Mouse (Mus musculus): ENCODE data around the gene Lins1. TPM values are rescaled to one million over a fixed set of nuclear protein-coding genes. Genes with fewer than 3 reads are reported as not detected.

The Lins1 gene
- total and polyA plus RNA-seq, 3 experiments = 8.3 to 15.9 (median 9.8) TPM

DNA sequence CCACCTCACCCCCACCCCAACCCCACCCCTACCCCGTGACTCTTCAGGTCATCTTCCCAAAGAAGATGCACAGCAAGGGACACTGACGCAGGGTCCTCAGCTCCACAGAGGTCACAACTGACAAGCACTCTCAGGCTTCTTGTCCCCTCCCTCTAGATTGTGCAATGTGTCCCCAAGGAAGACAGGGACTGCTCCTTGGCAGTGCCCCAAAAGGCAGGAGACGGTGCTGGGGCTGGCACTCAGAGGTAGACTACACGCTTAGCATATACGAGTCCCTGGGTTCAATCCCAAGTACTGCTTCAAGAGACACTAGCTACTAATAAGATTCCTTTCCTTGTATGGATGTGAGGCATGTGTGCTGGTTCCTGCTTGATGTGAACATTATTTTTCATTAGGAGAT lies 51.3 kb downstream of the Lins1 start:
- H3K4me3 ChIP-seq (replicated peaks in 1 of 3; ENCODE audit: low read depth in 2 of 3, low read length in 2 of 3, poor library complexity in 1 of 3) = no peak overlapping the region
- TF ChIP-seq NELFE (IDR thresholded peaks at IDR 0.05; ENCODE audit: low read depth, low read length) = no peak
- TF ChIP-seq POLR2A (IDR thresholded peaks at IDR 0.05; ENCODE audit: low read depth, low read length) = no peak
- TF ChIP-seq SIN3A (IDR thresholded peaks at IDR 0.05; ENCODE audit: low read length) = no peak
- TF ChIP-seq ETS1 (conservative IDR thresholded peaks at IDR 0.05; ENCODE audit: low read depth, low read length) = no peak
- no peak for TF ChIP-seq ELF1 (IDR thresholded peaks at IDR 0.05; ENCODE audit: low read depth, low read length)
- TF ChIP-seq TCF12 (IDR thresholded peaks at IDR 0.05; ENCODE audit: low read depth, low read length) = no peak
- TF ChIP-seq MYC (IDR thresholded peaks at IDR 0.05; ENCODE audit: low read depth, low read length) = no peak
- TF ChIP-seq TBP (conservative IDR thresholded peaks at IDR 0.05; ENCODE audit: low read depth, low read length) = no peak
- no peak for TF ChIP-seq MXI1 (IDR thresholded peaks at IDR 0.05; ENCODE audit: low read depth, low read length)
- TF ChIP-seq HCFC1 (IDR thresholded peaks at IDR 0.05; ENCODE audit: low read depth, low read length) = no peak
- no peak for TF ChIP-seq USF2 (conservative IDR thresholded peaks at IDR 0.05; ENCODE audit: low read depth, low read length)
- no peak for TF ChIP-seq SMC3 (IDR thresholded peaks at IDR 0.05; ENCODE audit: low read depth, low read length)
- no peak for TF ChIP-seq BHLHE40 (IDR thresholded peaks at IDR 0.05; ENCODE audit: low read depth, low read length)
- no peaks in the 10 kb centered on the region for H3K79me2 ChIP-seq (replicated peaks; ENCODE audit: control insufficient read depth, extremely low read depth, insufficient read depth, poor library complexity, severe bottlenecking)
- H3K27ac ChIP-seq (ENCODE audit: insufficient read depth, low read depth) = no peak overlapping the region
- DNase-seq (ENCODE audit: extremely low read depth) = no peak
- H3K36me3 ChIP-seq (replicated peaks in 1 of 2; ENCODE audit: control insufficient read depth in 1 of 2, insufficient read depth in 1 of 2, low read length in 1 of 2) = no peaks in the 10 kb centered on the region
- no peaks in the 10 kb centered on the region for H3K9me3 ChIP-seq (replicated peaks; ENCODE audit: low read length)
- dilution Hi-C loops (cut with MboI; ENCODE audit: extremely low pct_ligation_motif_present, extremely low pct_unique_long_range_greater_than_20kb, low sequenced_read_pairs) = no loop called here
- H3K27me3 ChIP-seq (replicated peaks) = no peaks in the 10 kb centered on the region
- H3K4me1 ChIP-seq (ENCODE audit: control insufficient read depth in 1 of 2, insufficient read depth in 2 of 2) = peaks cover 12 to 26% of the 10 kb centered on the region in 2 experiments
- in situ Hi-C loops (cut with MboI; ENCODE audit: low pct_ligation_motif_present, low pct_unique_long_range_greater_than_20kb, low sequenced_read_pairs) = no loop called here
- no peak overlapping the region for H3K9ac ChIP-seq (ENCODE audit: insufficient read depth, low read depth)
- peak overlapping the region; percentile 13; the same call in 1 of the 2 replicates for H3K4me2 ChIP-seq (ENCODE audit: insufficient read depth, low read depth, poor library complexity, severe bottlenecking)

DNA sequence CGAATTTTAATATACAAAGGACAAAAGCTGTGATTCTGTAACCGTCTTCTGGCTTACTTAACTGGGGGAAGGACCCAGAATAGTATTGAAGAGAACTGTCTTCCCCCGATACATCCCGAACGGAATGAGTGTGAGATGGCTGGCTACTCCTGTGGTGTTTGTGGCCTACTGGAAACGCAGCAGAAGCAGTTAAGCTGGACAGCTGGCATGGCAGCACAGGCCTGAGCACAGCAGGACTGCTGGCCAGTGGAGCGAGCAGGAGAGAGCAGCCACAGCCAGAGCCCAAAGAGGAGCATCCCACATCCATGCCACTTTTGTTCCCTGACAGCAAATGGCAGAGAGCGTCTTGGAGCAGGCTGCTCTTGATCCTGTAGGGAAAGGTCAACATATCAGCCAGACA lies 51.7 kb downstream of the Lins1 start:
- H3K27ac ChIP-seq (ENCODE audit: insufficient read depth, low read depth) = no peak overlapping the region
- no peaks in the 10 kb centered on the region for H3K27me3 ChIP-seq (replicated peaks)
- in situ Hi-C loops (cut with MboI; ENCODE audit: low pct_ligation_motif_present, low pct_unique_long_range_greater_than_20kb, low sequenced_read_pairs) = no loop called here
- no peak overlapping the region for H3K9ac ChIP-seq (ENCODE audit: insufficient read depth, low read depth)
- H3K4me2 ChIP-seq (ENCODE audit: insufficient read depth, low read depth, poor library complexity, severe bottlenecking) = no peak overlapping the region
- no peaks in the 10 kb centered on the region for H3K9me3 ChIP-seq (replicated peaks; ENCODE audit: low read length)
- peaks cover 12 to 26% of the 10 kb centered on the region in 2 experiments for H3K4me1 ChIP-seq (ENCODE audit: control insufficient read depth in 1 of 2, insufficient read depth in 2 of 2)
- TF ChIP-seq MAX (IDR thresholded peaks at IDR 0.05; ENCODE audit: low read length) = no peak
- TF ChIP-seq HCFC1 (IDR thresholded peaks at IDR 0.05; ENCODE audit: low read depth, low read length) = no peak
- TF ChIP-seq CHD1 (IDR thresholded peaks at IDR 0.05; ENCODE audit: low read depth, low read length) = no peak
- TF ChIP-seq ETS1 (conservative IDR thresholded peaks at IDR 0.05; ENCODE audit: low read depth, low read length) = no peak
- TF ChIP-seq POLR2AphosphoS2 (IDR thresholded peaks at IDR 0.05; ENCODE audit: low read depth, low read length) = no peak
- no peak for TF ChIP-seq EP300 (IDR thresholded peaks at IDR 0.05; ENCODE audit: low read length)
- TF ChIP-seq KAT2A (IDR thresholded peaks at IDR 0.05; ENCODE audit: insufficient replicate concordance, low read length) = no peak
- no peak for TF ChIP-seq GABPA (IDR thresholded peaks at IDR 0.05; ENCODE audit: insufficient replicate concordance, low read depth, low read length)
- TF ChIP-seq ZNF384 (IDR thresholded peaks at IDR 0.05; ENCODE audit: low read depth, low read length) = no peak
- no peak for TF ChIP-seq MAZ (IDR thresholded peaks at IDR 0.05; ENCODE audit: low read depth, low read length)
- no peaks in the 10 kb centered on the region for H3K36me3 ChIP-seq (replicated peaks in 1 of 2; ENCODE audit: control insufficient read depth in 1 of 2, insufficient read depth in 1 of 2, low read length in 1 of 2)
- no peaks in the 10 kb centered on the region for H3K79me2 ChIP-seq (replicated peaks; ENCODE audit: control insufficient read depth, extremely low read depth, insufficient read depth, poor library complexity, severe bottlenecking)
- dilution Hi-C loops (cut with MboI; ENCODE audit: extremely low pct_ligation_motif_present, extremely low pct_unique_long_range_greater_than_20kb, low sequenced_read_pairs) = no loop called here
- no peak overlapping the region for H3K4me3 ChIP-seq (replicated peaks in 1 of 3; ENCODE audit: low read depth in 2 of 3, low read length in 2 of 3, poor library complexity in 1 of 3)
- DNase-seq (ENCODE audit: extremely low read depth) = no peak
